Mouse (Mus musculus) ovary, adult 10 weeks (tissue): ENCODE results near the gene Gm14410. TPM values are rescaled to one million over a fixed set of nuclear protein-coding genes. Genes with fewer than 3 reads are reported as not detected.

ENCODE experiments used
- polyA plus RNA-seq: library from polyadenylated mRNA; stranded (reverse); fragments of 350-450 nt; fragmentation: Illumina TruSeq; extraction: RNeasy Lipid Tissue Mini Kit (QIAGEN cat#74804); gene quantifications from one replicate; pipeline ENCODE4 v1.2.3, GENCODE M21; 2014

Gm14410 gene
- 115 TPM for polyA plus RNA-seq

GRCm38 (mm10) chr2:177206341-177206740 lies at the start of gene Gm14410:
Gm14410 (minus strand) TSS chr2:177206421.

Other genes with a start within 250 kb of the Gm14410 start
- gene Gm14419, start 205.5 kb downstream of the Gm14410 start, polyA plus RNA-seq, result 36.4 TPM
- 0.74 TPM for gene Gm14401, start 132.1 kb downstream of the Gm14410 start, polyA plus RNA-seq
- 1.5 TPM for gene Gm14409, start 60.6 kb upstream of the Gm14410 start, polyA plus RNA-seq
- gene Gm14412, start 117.9 kb upstream of the Gm14410 start, polyA plus RNA-seq, result 18.5 TPM
- gene Gm14418, start 191.9 kb upstream of the Gm14410 start, polyA plus RNA-seq, result 15.3 TPM